Mouse (Mus musculus): ENCODE measurements around the gene Zfp865.

Gene Zfp865

GRCm38 (mm10) chr7:5051193-5052192 is 31.3 kb downstream of the Zfp865 start, which contains the start of gene Zfp580:
Zfp580 (plus strand) TSS chr7:5051538.
- in situ Hi-C loops (cut with MboI, MseI): loop anchor here (5.0 to 25.0 kb wide), 3 partner anchors 109 to 1414 kb away; partner anchors contain the start of genes Cnot3, Prpf31, Tfpt and Ube2s

- in situ Hi-C loops (cut with MboI, MseI): loop anchor here (5.0 to 25.0 kb wide), 3 partner anchors 110 to 1415 kb away; partner anchors contain the start of genes Cnot3, Prpf31, Tfpt and Ube2s
These were observed 32.3 kb downstream of the Zfp865 start for GRCm38 (mm10) chr7:5052438-5052837.

GRCm38 (mm10) chr7:5052931-5053343 is 32.8 kb downstream of the Zfp865 start:
- in situ Hi-C loops (cut with MboI, MseI): loop anchor here (5.0 to 25.0 kb wide), 3 partner anchors 111 to 1416 kb away; partner anchors contain the start of genes Cnot3, Prpf31, Tfpt and Ube2s

- in situ Hi-C loops (cut with MboI, MseI): loop anchor here (5.0 to 25.0 kb wide), 3 partner anchors 111 to 1416 kb away; partner anchors contain the start of genes Cnot3, Prpf31, Tfpt and Ube2s
These were observed 33.4 kb downstream of the Zfp865 start for GRCm38 (mm10) chr7:5053456-5054179.

- in situ Hi-C loops (cut with MboI, MseI): loop anchor here (10.0 to 25.0 kb wide), 2 partner anchors 242 to 1419 kb away; partner anchors contain the start of genes Cnot3, Prpf31, Tfpt and Ube2s
These were observed 36.6 kb downstream of the Zfp865 start for GRCm38 (mm10) chr7:5056651-5057263.

- in situ Hi-C loops (cut with MboI, MseI): loop anchor here (10.0 to 25.0 kb wide), 2 partner anchors 243 to 1420 kb away; partner anchors contain the start of genes Cnot3, Prpf31, Tfpt and Ube2s
These were observed 37.2 kb downstream of the Zfp865 start for GRCm38 (mm10) chr7:5057381-5057780.

- in situ Hi-C loops (cut with MboI, MseI): loop anchor here (10.0 to 25.0 kb wide), 2 partner anchors 243 to 1421 kb away; partner anchors contain the start of genes Cnot3, Prpf31, Tfpt and Ube2s
These were observed 37.6 kb downstream of the Zfp865 start for GRCm38 (mm10) chr7:5057804-5058203.

- in situ Hi-C loops (cut with MboI, MseI): loop anchor here (10.0 to 25.0 kb wide), 2 partner anchors 244 to 1421 kb away; partner anchors contain the start of genes Cnot3, Prpf31, Tfpt and Ube2s
These were observed 38.5 kb downstream of the Zfp865 start for GRCm38 (mm10) chr7:5058631-5059030.

- in situ Hi-C loops (cut with MboI, MseI): loop anchor here (10.0 to 25.0 kb wide), 2 partner anchors 245 to 1422 kb away; partner anchors contain the start of genes Cnot3, Prpf31, Tfpt and Ube2s
These were observed 39.2 kb downstream of the Zfp865 start for GRCm38 (mm10) chr7:5059421-5059820.

GRCm38 (mm10) chr7:5060239-5060731 is 40.1 kb downstream of the Zfp865 start:
- in situ Hi-C loops (cut with MboI, MseI): loop anchor here (10.0 to 25.0 kb wide), 2 partner anchors 915 to 1423 kb away; partner anchors contain the start of genes Cnot3, Prpf31 and Tfpt

- in situ Hi-C loops (cut with MboI, MseI): loop anchor here (10.0 to 25.0 kb wide), 2 partner anchors 916 to 1424 kb away; partner anchors contain the start of genes Cnot3, Prpf31 and Tfpt
These were observed 41.0 kb downstream of the Zfp865 start for GRCm38 (mm10) chr7:5060944-5061773.

GRCm38 (mm10) chr7:5061774-5062359 is 41.7 kb downstream of the Zfp865 start, which contains the start of gene U2af2:
U2af2 (plus strand) TSS chr7:5062143.
- in situ Hi-C loops (cut with MboI, MseI): loop anchor here (10.0 to 25.0 kb wide), 2 partner anchors 917 to 1425 kb away; partner anchors contain the start of genes Cnot3, Prpf31 and Tfpt

GRCm38 (mm10) chr7:5062360-5063001 is 42.3 kb downstream of the Zfp865 start:
- in situ Hi-C loops (cut with MboI, MseI): loop anchor here (10.0 to 25.0 kb wide), 2 partner anchors 918 to 1425 kb away; partner anchors contain the start of genes Cnot3, Prpf31 and Tfpt

- in situ Hi-C loops (cut with MboI, MseI): loop anchor here (10.0 to 25.0 kb wide), 2 partner anchors 920 to 1428 kb away; partner anchors contain the start of genes Cnot3, Prpf31 and Tfpt
These were observed 44.7 kb downstream of the Zfp865 start for GRCm38 (mm10) chr7:5064886-5065285.

- in situ Hi-C loops (cut with MboI, MseI): loop anchor here (25.0 kb wide), 1 partner anchor 1436 kb away; the partner anchor contains the start of genes Cnot3, Prpf31 and Tfpt
These were observed 53.4 kb downstream of the Zfp865 start for GRCm38 (mm10) chr7:5073586-5073985.

GRCm38 (mm10) chr7:5074984-5075383 is 54.8 kb downstream of the Zfp865 start:
- in situ Hi-C loops (cut with MboI, MseI): loop anchor here (25.0 kb wide), 3 partner anchors 1087 to 1438 kb away; partner anchors contain the start of genes Cnot3, Prpf31, Smim17 and Tfpt

- in situ Hi-C loops (cut with MboI, MseI): loop anchor here (25.0 kb wide), 2 partner anchors 1085 to 1310 kb away; partner anchors contain the start of genes Smim17, Zfp28, Zfp444 and Zfp787
These were observed 56.8 kb downstream of the Zfp865 start for GRCm38 (mm10) chr7:5076931-5077330.

Data from T-helper 1 cell (primary cell).